Comparison of ENCODE assay signal across 8 mouse cellular contexts in genomic region chr7:139648107-139648824, GRCm38 (mm10). TPM values are rescaled to one million over a fixed set of nuclear protein-coding genes. Genes with fewer than 3 reads are reported as not detected.
DNase-seq lines count a peak whose midpoint lies in the region; ATAC-seq lines count a peak whose summit lies in the region.

No protein-coding gene starts in this region.

- no peaks in the 10 kb centered on the region for H3K4me1 ChIP-seq in hindbrain, embryonic 10.5 days (replicated peaks)
- H3K4me1 ChIP-seq in hindbrain, embryonic 12.5 days = no peaks in the 10 kb centered on the region

- no peak for ATAC-seq in hindbrain, embryonic 12.5 days (ENCODE audit: low FRiP score)
- ATAC-seq in inflammation-experienced regulatory T-cells, adult 6 months = peak; percentile 76
- ATAC-seq in monocyte, adult 5-6 weeks (replicated peaks; ENCODE audit: insufficient number of reproducible peaks, low FRiP score, low TSS enrichment, poor library complexity, severe bottlenecking) = peak; percentile 62; the same call in 1 of the 2 replicates

- intact Hi-C loops in left cerebral cortex, postnatal 14 days (cut with DNase I) = loop anchor here (2.0 to 5.0 kb wide), 3 partner anchors 37 to 414 kb away; no protein-coding TSS in a partner anchor

- WGBS in hindbrain, embryonic 10.5 days = 43% methylated on average over 10 of the region's 10 CpGs
- WGBS in hindbrain, embryonic 12.5 days = 42% methylated on average over 10 of the region's 10 CpGs

- no peak overlapping the region for H3K4me3 ChIP-seq in hindbrain, embryonic 10.5 days
- no peak overlapping the region for H3K4me3 ChIP-seq in hindbrain, embryonic 12.5 days

- H3K9ac ChIP-seq in hindbrain, embryonic 12.5 days = no peak overlapping the region

- DNase-seq in hindbrain, embryonic 10.5 days (ENCODE audit: low spot score) = peak; percentile 88
- peak; percentile 91 for DNase-seq in cerebellum, adult 9-10 months
- DNase-seq in frontal cortex, postnatal 14 days (ENCODE audit: low spot score in 2 of 2) = peak; percentile 64 to 91
- DNase-seq in left cerebral cortex, postnatal 14 days (ENCODE audit: low spot score in 2 of 2) = peak; percentile 96 to 98
- DNase-seq in spleen, postnatal 36 days (ENCODE audit: low spot score in 2 of 2) = peak; percentile 64 to 69

- H3K27me3 ChIP-seq in hindbrain, embryonic 10.5 days (ENCODE audit: insufficient read depth, poor library complexity, severe bottlenecking) = peaks cover 7% of the 10 kb centered on the region; the same call in 1 of the 2 replicates
- H3K27me3 ChIP-seq in hindbrain, embryonic 12.5 days = peaks cover 10% of the 10 kb centered on the region

- H3K36me3 ChIP-seq in hindbrain, embryonic 10.5 days = no peaks in the 10 kb centered on the region
- H3K36me3 ChIP-seq in hindbrain, embryonic 12.5 days = no peaks in the 10 kb centered on the region

- H3K27ac ChIP-seq in hindbrain, embryonic 10.5 days = no peak overlapping the region
- H3K27ac ChIP-seq in hindbrain, embryonic 12.5 days = no peak overlapping the region

- H3K4me2 ChIP-seq in hindbrain, embryonic 12.5 days (replicated peaks) = no peak overlapping the region

- no peaks in the 10 kb centered on the region for H3K9me3 ChIP-seq in hindbrain, embryonic 10.5 days
- H3K9me3 ChIP-seq in hindbrain, embryonic 12.5 days (replicated peaks) = no peaks in the 10 kb centered on the region

RNA-seq across cellular contexts. Expression of gene Cfap46, which starts 35.4 kb away (rescaled TPM):
- polyA plus RNA-seq in hindbrain, embryonic 10.5 days (2016; fragmentation: Nextera tagmentation; extraction: Ambion mirVana) = 0.62 and 1.5 TPM in 2 replicates
- 1.0 and 2.1 TPM in 2 replicates for polyA plus RNA-seq in hindbrain, embryonic 12.5 days (2016; fragmentation: Nextera tagmentation; extraction: Ambion mirVana)
- polyA plus RNA-seq in inflammation-experienced regulatory T-cells, adult 6 months (2017; shearing (Covaris generic)) = not detected
- 1 to 10 TPM; 1.6 to 2.2 TPM for total RNA-seq in left cerebral cortex, postnatal 14 days (2021)
- not detected in 3 replicates for total RNA-seq in monocyte, adult 5-6 weeks (2017)
